Comparison of ENCODE assay signal across 10 mouse cellular contexts in genomic region chr17:8389790-8390095, GRCm38 (mm10). TPM values are rescaled to one million over a fixed set of nuclear protein-coding genes. Genes with fewer than 3 reads are reported as not detected.
A peak's percentile ranks its signal among the peaks of the same experiment; 100 is the strongest.
DNase-seq lines count a peak whose midpoint lies in the region; ATAC-seq and TF ChIP-seq lines count a peak whose summit lies in the region.
"Had no signal": no experiment of that assay in that cellular context is flagged by ENCODE, and none has a peak within 500 bp of the region (broad histone marks: within the 10 kb centered on the region; RNA-seq: fewer than 3 reads in every experiment).

No protein-coding gene starts in this region.

- no peaks in the 10 kb centered on the region for H3K36me3 ChIP-seq in kidney, embryonic 14.5 days (ENCODE audit: control insufficient read depth, insufficient read depth, low read length)
- no peaks in the 10 kb centered on the region for H3K36me3 ChIP-seq in embryonic facial prominence, embryonic 14.5 days (ENCODE audit: control insufficient read depth, insufficient read depth, low read length)
- no peaks in the 10 kb centered on the region for H3K36me3 ChIP-seq in limb, embryonic 12.5 days

- H3K4me2 ChIP-seq in kidney, embryonic 14.5 days (replicated peaks; ENCODE audit: low read depth, low read length): peak overlapping the region; percentile 39; the same call in 1 of the 2 replicates
- H3K4me2 ChIP-seq in embryonic facial prominence, embryonic 14.5 days (ENCODE audit: low read depth, low read length): 0 out of 2 replicates have a peak overlapping the region, but pooled peaks have one; percentile 38
- H3K4me2 ChIP-seq in limb, embryonic 12.5 days: peak overlapping the region; percentile 63

- no peak overlapping the region for H3K9ac ChIP-seq in kidney, embryonic 14.5 days (ENCODE audit: low read depth, low read length)
- H3K9ac ChIP-seq in embryonic facial prominence, embryonic 14.5 days (ENCODE audit: low read depth, low read length): no peak overlapping the region
- no peak overlapping the region for H3K9ac ChIP-seq in limb, embryonic 12.5 days (replicated peaks)

- TF ChIP-seq CTCF in brain, embryonic 14.5 days (IDR thresholded peaks at IDR 0.05; ENCODE audit: borderline replicate concordance, extremely low read depth, insufficient read depth, insufficient read length): peak; percentile 7; the same call in 1 of the 2 replicates

- DNase-seq in kidney, postnatal 36 days: no peak
- no peak for DNase-seq in brain, embryonic 14.5 days (ENCODE audit: low read depth)
- no peak for DNase-seq in embryonic facial prominence, embryonic 14.5 days (ENCODE audit: low spot score)
- DNase-seq in right cerebral cortex, adult 2 months (ENCODE audit: low spot score in 2 of 2): no peak
- no peak for DNase-seq in frontal cortex, postnatal 14 days (ENCODE audit: low spot score in 2 of 2)
- DNase-seq in thymus, postnatal 4 days: no peak
- DNase-seq: cerebellum, adult 2 months had no signal

- 4% methylated on average over 10 of the region's 10 CpGs for WGBS in kidney, embryonic 14.5 days
- 5% methylated on average over 10 of the region's 10 CpGs for WGBS in embryonic facial prominence, embryonic 14.5 days
- 4% methylated on average over 10 of the region's 10 CpGs for WGBS in limb, embryonic 12.5 days

- peaks cover 38% of the 10 kb centered on the region for H3K27me3 ChIP-seq in kidney, embryonic 14.5 days (ENCODE audit: control insufficient read depth, insufficient read depth, low read length)
- H3K27me3 ChIP-seq in embryonic facial prominence, embryonic 14.5 days (replicated peaks; ENCODE audit: control insufficient read depth, insufficient read depth, low read length): peaks cover 45% of the 10 kb centered on the region
- H3K27me3 ChIP-seq in limb, embryonic 12.5 days: peaks cover 30% of the 10 kb centered on the region

- H3K27ac ChIP-seq in kidney, embryonic 14.5 days (ENCODE audit: low read depth, low read length): no peak overlapping the region
- no peak overlapping the region for H3K27ac ChIP-seq in embryonic facial prominence, embryonic 14.5 days (replicated peaks; ENCODE audit: low read depth, low read length)
- H3K27ac ChIP-seq in limb, embryonic 12.5 days: no peak overlapping the region
- H3K27ac ChIP-seq: macrophage had no signal

- peaks cover 4% of the 10 kb centered on the region; the same call in 1 of the 2 replicates for H3K4me1 ChIP-seq in kidney, embryonic 14.5 days (ENCODE audit: control insufficient read depth, insufficient read depth, low read length)
- no peaks in the 10 kb centered on the region; the same call in 1 of the 2 replicates for H3K4me1 ChIP-seq in embryonic facial prominence, embryonic 14.5 days (ENCODE audit: control insufficient read depth, insufficient read depth, low read length)
- peaks cover 27% of the 10 kb centered on the region for H3K4me1 ChIP-seq in limb, embryonic 12.5 days (replicated peaks)

- no peak for TF ChIP-seq POLR2A in brain, embryonic 14.5 days (IDR thresholded peaks at IDR 0.05; ENCODE audit: borderline replicate concordance, extremely low read depth, insufficient read depth, insufficient read length, poor library complexity, severe bottlenecking)

- ATAC-seq in kidney, embryonic 14.5 days (ENCODE audit: low FRiP score, low TSS enrichment): no peak
- no peak for ATAC-seq in embryonic facial prominence, embryonic 14.5 days (ENCODE audit: low read depth)
- 0 out of 2 replicates have a peak, but pooled peaks have one; percentile 16 for ATAC-seq in limb, embryonic 12.5 days (ENCODE audit: insufficient number of reproducible peaks, insufficient read depth, low FRiP score, low TSS enrichment, low read depth)

- H3K4me3 ChIP-seq in kidney, embryonic 14.5 days (ENCODE audit: low read length): no peak overlapping the region
- 0 out of 2 replicates have a peak overlapping the region, but pooled peaks have one; percentile 15 for H3K4me3 ChIP-seq in embryonic facial prominence, embryonic 14.5 days (ENCODE audit: low read depth, low read length)
- H3K4me3 ChIP-seq in limb, embryonic 12.5 days (replicated peaks): peak overlapping the region; percentile 34; the same call in 1 of the 2 replicates

- no peaks in the 10 kb centered on the region for H3K9me3 ChIP-seq in kidney, embryonic 14.5 days (ENCODE audit: control insufficient read depth, low read length)
- H3K9me3 ChIP-seq in embryonic facial prominence, embryonic 14.5 days (ENCODE audit: control insufficient read depth, low read length): no peaks in the 10 kb centered on the region
- H3K9me3 ChIP-seq in limb, embryonic 12.5 days: no peaks in the 10 kb centered on the region

RNA-seq across cellular contexts. Expression of gene T2, which starts 34.0 kb away (rescaled TPM):
- 0.19 and 0.46 TPM in 2 replicates for polyA plus RNA-seq in kidney, embryonic 14.5 days (2014; fragmentation: Nextera tagmentation; extraction: Ambion mirVana)
- polyA plus RNA-seq in brain, embryonic 14.5 days (2012; rRNA removed): 0.81 and 1.4 TPM in 2 replicates
- polyA plus RNA-seq in embryonic facial prominence, embryonic 14.5 days (2014; fragmentation: Nextera tagmentation; extraction: Ambion mirVana): 0.46 and 0.47 TPM in 2 replicates
- 1.4 and 1.6 TPM in 2 replicates for polyA plus RNA-seq in limb, embryonic 12.5 days (2016; fragmentation: Nextera tagmentation; extraction: Ambion mirVana)
- polyA plus RNA-seq: macrophage had no signal

RNA-seq across cellular contexts. Expression of gene T, which starts 44.5 kb away (rescaled TPM):
- polyA plus RNA-seq in kidney, embryonic 14.5 days (2014; fragmentation: Nextera tagmentation; extraction: Ambion mirVana): 0.31 and 0.33 TPM in 2 replicates
- 1.4 and 2.3 TPM in 2 replicates for polyA plus RNA-seq in brain, embryonic 14.5 days (2012; rRNA removed)
- 0.24 and 0.60 TPM in 2 replicates for polyA plus RNA-seq in embryonic facial prominence, embryonic 14.5 days (2014; fragmentation: Nextera tagmentation; extraction: Ambion mirVana)
- 0.83 and 1.5 TPM in 2 replicates for polyA plus RNA-seq in limb, embryonic 12.5 days (2016; fragmentation: Nextera tagmentation; extraction: Ambion mirVana)
- polyA plus RNA-seq: macrophage had no signal

RNA-seq across cellular contexts. Expression of gene Prr18, which starts 52.5 kb away (rescaled TPM):
- 0.43 and 0.49 TPM in 2 replicates for polyA plus RNA-seq in kidney, embryonic 14.5 days (2014; fragmentation: Nextera tagmentation; extraction: Ambion mirVana)
- 21.3 and 29.3 TPM in 2 replicates for polyA plus RNA-seq in brain, embryonic 14.5 days (2012; rRNA removed)
- polyA plus RNA-seq in embryonic facial prominence, embryonic 14.5 days (2014; fragmentation: Nextera tagmentation; extraction: Ambion mirVana): 1.0 TPM in 2 replicates
- 0.54 and 0.60 TPM in 2 replicates for polyA plus RNA-seq in limb, embryonic 12.5 days (2016; fragmentation: Nextera tagmentation; extraction: Ambion mirVana)

Comparison
In these comparisons a context has a peak if more than half of its experiments do, and no peak if none do; other contexts are left out.
1. RNA of gene Prr18, which starts 52.5 kb away (polyA plus RNA-seq): 21.3 to 29.3 TPM in brain, embryonic 14.5 days; 1.0 TPM in embryonic facial prominence, embryonic 14.5 days, 0.54 to 0.60 TPM in limb, embryonic 12.5 days and 0.43 to 0.49 TPM in kidney, embryonic 14.5 days; every median in the first group is over 10 times any median in the second.
2. Peak in every context shown above with its lines, with median percentiles within 50 percentile points of each other: H3K4me2 ChIP-seq.